ENCODE assay signal across 7 mouse cellular contexts in the genomic region with DNA sequence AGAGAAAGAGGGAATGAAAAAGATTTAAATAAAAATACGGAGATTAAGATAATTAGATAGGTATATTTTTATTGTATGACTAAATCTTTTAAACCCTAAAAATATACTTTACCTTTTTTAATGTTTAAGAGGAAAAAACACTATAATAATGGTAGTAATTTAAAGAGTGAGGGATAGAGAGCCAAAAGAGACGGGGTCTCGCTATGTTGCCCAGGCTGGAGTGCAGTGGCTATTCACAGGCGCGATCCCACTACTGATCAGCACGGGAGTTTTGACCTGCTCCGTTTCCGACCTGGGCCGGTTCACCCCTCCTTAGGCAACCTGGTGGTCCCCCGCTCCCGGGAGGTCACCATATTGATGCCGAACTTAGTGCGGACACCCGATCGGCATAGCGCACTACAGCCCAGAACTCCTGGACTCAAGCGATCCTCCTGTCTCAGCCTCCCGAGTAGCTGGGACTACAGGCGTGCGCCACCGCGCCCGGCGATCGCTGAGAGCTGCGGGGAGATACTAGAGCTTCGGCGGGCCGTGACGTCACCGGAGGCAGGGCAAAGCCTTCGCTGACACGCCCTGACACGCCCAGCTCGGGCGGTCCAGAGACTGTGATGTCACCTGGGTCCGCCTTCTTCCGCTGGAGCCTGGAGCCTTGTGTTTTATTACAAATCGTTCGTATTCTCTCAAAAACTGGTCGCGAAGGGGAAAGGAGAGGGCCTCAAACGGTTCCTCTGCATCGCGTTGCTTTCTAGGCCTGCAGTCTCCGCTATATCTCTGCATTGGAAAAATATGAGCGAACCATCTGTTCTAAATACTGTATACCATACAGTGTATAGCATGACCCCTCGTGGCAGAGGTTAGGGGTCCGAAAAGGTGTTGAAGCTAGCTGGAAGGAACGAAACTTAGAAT. TPM values are rescaled to one million over a fixed set of nuclear protein-coding genes. Genes with fewer than 3 reads are reported as not detected.
DNase-seq lines count a peak whose midpoint lies in the region; ATAC-seq lines count a peak whose summit lies in the region.
"Not testable (repeated sequence)": the region's sequence is repeated elsewhere in the genome, so short reads cannot be mapped to it uniquely, and the experiment has no call there.

No protein-coding gene starts in this region.

- peak; percentile 81 for ATAC-seq in granulocyte monocyte progenitor cell, adult 5-6 weeks (replicated peaks; ENCODE audit: poor library complexity, severe bottlenecking)
- ATAC-seq in midbrain, embryonic 13.5 days: peak; percentile 96

- H3K9ac ChIP-seq in midbrain, embryonic 13.5 days (replicated peaks): peak overlapping the region; percentile 54

- peak overlapping the region; percentile 60 for H3K4me2 ChIP-seq in midbrain, embryonic 13.5 days (replicated peaks)

- H3K4me3 ChIP-seq in embryonic facial prominence, embryonic 10.5 days: peak overlapping the region; percentile 70
- peak overlapping the region; percentile 58 for H3K4me3 ChIP-seq in limb, embryonic 10.5 days
- peak overlapping the region; percentile 51 for H3K4me3 ChIP-seq in midbrain, embryonic 13.5 days (replicated peaks)

- peak; percentile 100 for DNase-seq in adrenal gland, postnatal 10 days
- peak; percentile 99 for DNase-seq in embryonic facial prominence, embryonic 10.5 days (ENCODE audit: low spot score)
- DNase-seq in kidney, adult 11 months: peak; percentile 98
- DNase-seq in limb, embryonic 10.5 days (ENCODE audit: low spot score): peak; percentile 100
- peak; percentile 100 for DNase-seq in spleen, adult 12 weeks (ENCODE audit: low spot score)

- H3K36me3 ChIP-seq in embryonic facial prominence, embryonic 10.5 days (replicated peaks); limb, embryonic 10.5 days; midbrain, embryonic 13.5 days: not testable (repeated sequence)

- H3K27me3 ChIP-seq in embryonic facial prominence, embryonic 10.5 days (replicated peaks; ENCODE audit: low read depth, poor library complexity, severe bottlenecking); limb, embryonic 10.5 days (ENCODE audit: low read depth, poor library complexity, severe bottlenecking); midbrain, embryonic 13.5 days: not testable (repeated sequence)

- H3K27ac ChIP-seq in embryonic facial prominence, embryonic 10.5 days (replicated peaks): peak overlapping the region; percentile 89
- peak overlapping the region; percentile 88 for H3K27ac ChIP-seq in limb, embryonic 10.5 days
- peak overlapping the region; percentile 84 for H3K27ac ChIP-seq in midbrain, embryonic 13.5 days

- peaks cover 20% of the 10 kb centered on the region for H3K4me1 ChIP-seq in embryonic facial prominence, embryonic 10.5 days
- peaks cover 16% of the 10 kb centered on the region for H3K4me1 ChIP-seq in limb, embryonic 10.5 days
- peaks cover 24% of the 10 kb centered on the region for H3K4me1 ChIP-seq in midbrain, embryonic 13.5 days (replicated peaks)

- H3K9me3 ChIP-seq in embryonic facial prominence, embryonic 10.5 days; limb, embryonic 10.5 days (replicated peaks); midbrain, embryonic 13.5 days: not testable (repeated sequence)

- under 1% methylated on average over 42 of the region's 50 CpGs for WGBS in embryonic facial prominence, embryonic 10.5 days
- WGBS in limb, embryonic 10.5 days: under 1% methylated on average over 42 of the region's 50 CpGs
- under 1% methylated on average over 44 of the region's 50 CpGs for WGBS in midbrain, embryonic 13.5 days

RNA-seq across cellular contexts. Expression of a gene that starts 4.3 kb away (rescaled TPM):
- 10 to 100 TPM; 33.9 to 39.0 TPM for total RNA-seq in adrenal gland, postnatal 10 days (2021)
- 95.0 and 98.7 TPM in 2 replicates for polyA plus RNA-seq in embryonic facial prominence, embryonic 10.5 days (2016; fragmentation: Nextera tagmentation; extraction: Ambion mirVana)
- 51.7 and 51.9 TPM in 2 replicates for total RNA-seq in granulocyte monocyte progenitor cell, adult 5-6 weeks (2014; fragmentation: Nextera tagmentation)
- total RNA-seq in granulocyte monocyte progenitor cell, adult 5-6 weeks (2017): 119 and 139 TPM in 2 replicates
- polyA plus RNA-seq in limb, embryonic 10.5 days (2016; fragmentation: Nextera tagmentation; extraction: Ambion mirVana): 81.0 and 87.6 TPM in 2 replicates
- polyA plus RNA-seq in midbrain, embryonic 13.5 days (2015; fragmentation: Nextera tagmentation; extraction: Ambion mirVana): 97.3 and 103 TPM in 2 replicates

RNA-seq across cellular contexts. Expression of a gene that starts 10.7 kb away (rescaled TPM):
- total RNA-seq in adrenal gland, postnatal 10 days (2021): 100 to 1,000 TPM in 1 of 2 experiments, 10 to 100 TPM in 1; 94.9 to 116 TPM
- polyA plus RNA-seq in embryonic facial prominence, embryonic 10.5 days (2016; fragmentation: Nextera tagmentation; extraction: Ambion mirVana): 37.4 and 38.7 TPM in 2 replicates
- 84.7 and 85.7 TPM in 2 replicates for total RNA-seq in granulocyte monocyte progenitor cell, adult 5-6 weeks (2014; fragmentation: Nextera tagmentation)
- 148 and 154 TPM in 2 replicates for total RNA-seq in granulocyte monocyte progenitor cell, adult 5-6 weeks (2017)
- 45.6 and 50.3 TPM in 2 replicates for polyA plus RNA-seq in limb, embryonic 10.5 days (2016; fragmentation: Nextera tagmentation; extraction: Ambion mirVana)
- polyA plus RNA-seq in midbrain, embryonic 13.5 days (2015; fragmentation: Nextera tagmentation; extraction: Ambion mirVana): 23.9 and 27.8 TPM in 2 replicates

RNA-seq across cellular contexts. Expression of a gene that starts 11.0 kb away (rescaled TPM):
- under 1 TPM in 1 of 2 experiments, not detected in 1; 0.63 TPM for total RNA-seq in adrenal gland, postnatal 10 days (2021)
- 0.90 and 1.5 TPM in 2 replicates for polyA plus RNA-seq in embryonic facial prominence, embryonic 10.5 days (2016; fragmentation: Nextera tagmentation; extraction: Ambion mirVana)
- not detected in 2 replicates for total RNA-seq in granulocyte monocyte progenitor cell, adult 5-6 weeks (2014; fragmentation: Nextera tagmentation)
- total RNA-seq in granulocyte monocyte progenitor cell, adult 5-6 weeks (2017): not detected in 2 replicates
- polyA plus RNA-seq in limb, embryonic 10.5 days (2016; fragmentation: Nextera tagmentation; extraction: Ambion mirVana): 1.4 and 1.7 TPM in 2 replicates
- polyA plus RNA-seq in midbrain, embryonic 13.5 days (2015; fragmentation: Nextera tagmentation; extraction: Ambion mirVana): 0.72 and 1.5 TPM in 2 replicates

Comparison
In these comparisons a context has a peak if more than half of its experiments do, and no peak if none do; other contexts are left out.
1. Peak in every context shown above with its lines: DNase-seq, ATAC-seq, H3K4me3 ChIP-seq and H3K27ac ChIP-seq.